9 mouse cellular contexts compared by ENCODE assay signal in genomic region chr6:30547274-30547645, GRCm38 (mm10). TPM values are rescaled to one million over a fixed set of nuclear protein-coding genes. Genes with fewer than 3 reads are reported as not detected.
DNase-seq lines count a peak whose midpoint lies in the region; ATAC-seq and TF ChIP-seq lines count a peak whose summit lies in the region.
"Had no signal": no experiment of that assay in that cellular context is flagged by ENCODE, and none has a peak within 500 bp of the region (broad histone marks: within the 10 kb centered on the region; RNA-seq: fewer than 3 reads in every experiment).

No protein-coding gene starts in this region.

- H3K9me3 ChIP-seq in ES-E14 (ENCODE audit: control insufficient read depth, insufficient read depth, low read depth, low read length) = no peaks in the 10 kb centered on the region
- H3K9me3 ChIP-seq in hindbrain, postnatal 0 days (ENCODE audit: low read length) = no peaks in the 10 kb centered on the region

- H3K27me3 ChIP-seq in hindbrain, postnatal 0 days (ENCODE audit: insufficient read depth, low read length) = no peaks in the 10 kb centered on the region

- no peak for DNase-seq in gastrocnemius, adult 2 months
- no peak for DNase-seq in gastrocnemius, adult 8-10 months (ENCODE audit: low spot score in 2 of 2)
- DNase-seq in ES-E14 (ENCODE audit: low read depth, low spot score) = no peak
- DNase-seq in embryo, embryonic 11 days = peak; percentile 89
- peak; percentile 83 for DNase-seq in hindbrain, postnatal 0 days (ENCODE audit: low spot score)
- DNase-seq in mesoderm, embryonic 11.5 days (ENCODE audit: low read depth, low spot score) = peak; percentile 82
- DNase-seq in frontal cortex, adult 2 months (ENCODE audit: extremely low spot score in 1 of 2, low spot score in 1 of 2) = no peak

- no peak overlapping the region for H3K9ac ChIP-seq in ES-E14 (ENCODE audit: insufficient read depth, low read depth, low read length, poor library complexity, severe bottlenecking)
- peak overlapping the region; percentile 59 for H3K9ac ChIP-seq in hindbrain, postnatal 0 days (replicated peaks; ENCODE audit: low read length)

- WGBS in hindbrain, postnatal 0 days = 0% methylated on average over 14 of the region's 17 CpGs

- in situ Hi-C loops in ES-E14 (cut with MboI; ENCODE audit: low sequenced_read_pairs in 2 of 2, unreplicated experiment in 2 of 2) = no loop called here

- peak overlapping the region; percentile 49 for H3K4me3 ChIP-seq in gastrocnemius, adult 2 months
- peak overlapping the region in 1 of 2 experiments; percentile 31; a peak in 1 of 4 replicates for H3K4me3 ChIP-seq in ES-E14 (ENCODE audit: insufficient read depth in 1 of 2, low read depth in 1 of 2, low read length in 2 of 2, poor library complexity in 1 of 2, severe bottlenecking in 1 of 2)
- peak overlapping the region; percentile 24 for H3K4me3 ChIP-seq in hindbrain, postnatal 0 days (ENCODE audit: low read length)

- H3K4me1 ChIP-seq in ES-E14 (ENCODE audit: control insufficient read depth in 2 of 2, insufficient read depth in 2 of 2, low read length in 2 of 2, poor library complexity in 1 of 2) = peaks cover 9 to 10% of the 10 kb centered on the region in 2 experiments; a peak in 3 of 4 replicates
- H3K4me1 ChIP-seq in hindbrain, postnatal 0 days (ENCODE audit: insufficient read depth, low read length) = peaks cover 12% of the 10 kb centered on the region; the same call in 1 of the 2 replicates

- no peak overlapping the region for H3K27ac ChIP-seq in gastrocnemius, adult 2 months
- H3K27ac ChIP-seq in ES-E14 (ENCODE audit: insufficient read depth, low read depth, low read length, poor library complexity, severe bottlenecking) = no peak overlapping the region
- peak overlapping the region; percentile 88 for H3K27ac ChIP-seq in hindbrain, postnatal 0 days

- TF ChIP-seq CTCF in gastrocnemius, adult 2 months (IDR thresholded peaks at IDR 0.05) = no peak
- TF ChIP-seq CTCF in hindbrain, postnatal 0 days (IDR thresholded peaks at IDR 0.05; ENCODE audit: low read depth) = no peak

- no peaks in the 10 kb centered on the region for H3K36me3 ChIP-seq in ES-E14 (ENCODE audit: control insufficient read depth, insufficient read depth, low read length, poor library complexity, severe bottlenecking)
- H3K36me3 ChIP-seq in hindbrain, postnatal 0 days (ENCODE audit: insufficient read depth, low read length) = no peaks in the 10 kb centered on the region

- peak; percentile 62 for ATAC-seq in hindbrain, postnatal 0 days
- no peak for ATAC-seq in erythroblast, adult 5-6 weeks (replicated peaks; ENCODE audit: low FRiP score, poor library complexity, severe bottlenecking)

- peak overlapping the region; percentile 62 for H3K4me2 ChIP-seq in hindbrain, postnatal 0 days (ENCODE audit: low read depth, low read length)

- intact Hi-C loops in gastrocnemius, adult 2 months (cut with DNase I) = no loop called here

TF ChIP-seq in ES-E14, 5 proteins besides CTCF, POLR2A, EP300 and RAD21:
- TF ChIP-seq MAFK (IDR thresholded peaks at IDR 0.05; ENCODE audit: insufficient read depth, low read depth, low read length) = no peak
- TF ChIP-seq ZC3H11A (IDR thresholded peaks at IDR 0.05; ENCODE audit: borderline replicate concordance, low read depth, low read length) = no peak
- 0 out of 2 replicates have a peak, but pooled peaks have one; percentile 16 for TF ChIP-seq ZNF384 (IDR thresholded peaks at IDR 0.05; ENCODE audit: low read depth, low read length)
TF ChIP-seq in ES-E14: peak in this region for 1.

RNA-seq across cellular contexts. Expression of gene Cpa2, which starts 5.9 kb away (rescaled TPM):
- not detected for total RNA-seq in gastrocnemius, adult 2 months (2021)
- total RNA-seq in gastrocnemius, adult 8-10 months (2022) = under 1 TPM in 1 of 4 experiments, not detected in 3; 0.21 TPM
- 1.6 and 1.7 TPM in 2 replicates for total RNA-seq in ES-E14 (2012; rRNA removed)
- total RNA-seq in hindbrain, postnatal 0 days (2014; rRNA removed) = 6.2 and 8.1 TPM in 2 replicates
- 14.9 and 15.7 TPM in 2 replicates for polyA plus RNA-seq in hindbrain, postnatal 0 days (2015; fragmentation: Nextera tagmentation; extraction: Ambion mirVana)
- polyA plus RNA-seq in frontal cortex, adult 2 months (2012; rRNA removed) = 2.7 and 4.3 TPM in 2 replicates
- total RNA-seq in erythroblast, adult 5-6 weeks (2015; ENCODE audit: low replicate concordance) = not detected in 2 replicates
- total RNA-seq in erythroblast, adult 5-6 weeks (2017; ENCODE audit: low replicate concordance) = not detected in 2 replicates

RNA-seq across cellular contexts. Expression of gene Cpa4, which starts 20.9 kb away (rescaled TPM):
- not detected for total RNA-seq in gastrocnemius, adult 2 months (2021)
- not detected for total RNA-seq in gastrocnemius, adult 8-10 months (2022)
- not detected in 2 replicates for total RNA-seq in ES-E14 (2012; rRNA removed)
- total RNA-seq in hindbrain, postnatal 0 days (2014; rRNA removed) = 0.11 and 0.16 TPM in 2 replicates
- 0.45 and 0.53 TPM in 2 replicates for polyA plus RNA-seq in hindbrain, postnatal 0 days (2015; fragmentation: Nextera tagmentation; extraction: Ambion mirVana)
- polyA plus RNA-seq in frontal cortex, adult 2 months (2012; rRNA removed) = 0.19 and 0.24 TPM in 2 replicates
- total RNA-seq in erythroblast, adult 5-6 weeks (2015; ENCODE audit: low replicate concordance) = not detected in 2 replicates
- total RNA-seq in erythroblast, adult 5-6 weeks (2017; ENCODE audit: low replicate concordance) = not detected in 2 replicates
- total RNA-seq: layer of hippocampus, postnatal 10 days had no signal

RNA-seq across cellular contexts. Expression of gene Ssmem1, which starts 37.6 kb away (rescaled TPM):
- under 1 TPM; 0.18 to 0.20 TPM for total RNA-seq in gastrocnemius, adult 2 months (2021)
- under 1 TPM in 1 of 4 experiments, not detected in 3; 0.36 TPM for total RNA-seq in gastrocnemius, adult 8-10 months (2022)
- 0.37 and 0.58 TPM in 2 replicates for total RNA-seq in ES-E14 (2012; rRNA removed)
- 0.26 TPM in 1 of 2 replicates, not detected in the other for total RNA-seq in hindbrain, postnatal 0 days (2014; rRNA removed)
- 0.18 and 0.39 TPM in 2 replicates for polyA plus RNA-seq in hindbrain, postnatal 0 days (2015; fragmentation: Nextera tagmentation; extraction: Ambion mirVana)
- polyA plus RNA-seq in frontal cortex, adult 2 months (2012; rRNA removed) = 0.08 TPM in 1 of 2 replicates, not detected in the other
- not detected in 2 replicates for total RNA-seq in erythroblast, adult 5-6 weeks (2015; ENCODE audit: low replicate concordance)
- total RNA-seq in erythroblast, adult 5-6 weeks (2017; ENCODE audit: low replicate concordance) = 1.3 TPM in 1 of 2 replicates, not detected in the other

RNA-seq across cellular contexts. Expression of gene Tmem209, which starts 37.7 kb away (rescaled TPM):
- total RNA-seq in gastrocnemius, adult 2 months (2021) = 10 to 100 TPM in 1 of 2 experiments, 1 to 10 TPM in 1; 7.1 to 11.4 TPM
- total RNA-seq in gastrocnemius, adult 8-10 months (2022) = 10 to 100 TPM in 3 of 4 experiments, 1 to 10 TPM in 1; 9.2 to 12.5 (median 10.6) TPM
- 104 and 138 TPM in 2 replicates for total RNA-seq in ES-E14 (2012; rRNA removed)
- total RNA-seq in hindbrain, postnatal 0 days (2014; rRNA removed) = 35.3 and 50.0 TPM in 2 replicates
- 23.2 and 25.0 TPM in 2 replicates for polyA plus RNA-seq in hindbrain, postnatal 0 days (2015; fragmentation: Nextera tagmentation; extraction: Ambion mirVana)
- 25.1 and 28.2 TPM in 2 replicates for polyA plus RNA-seq in frontal cortex, adult 2 months (2012; rRNA removed)
- 19.4 and 22.2 TPM in 2 replicates for total RNA-seq in erythroblast, adult 5-6 weeks (2015; ENCODE audit: low replicate concordance)
- 15.9 and 16.3 TPM in 2 replicates for total RNA-seq in erythroblast, adult 5-6 weeks (2017; ENCODE audit: low replicate concordance)

Comparison
In these comparisons a context has a peak if more than half of its experiments do, and no peak if none do; other contexts are left out.
1. DNase-seq: peak in embryo, embryonic 11 days (single experiment), hindbrain, postnatal 0 days (single experiment) and mesoderm, embryonic 11.5 days (single experiment); none in gastrocnemius, adult 2 months (single experiment), gastrocnemius, adult 8-10 months (0 of 2), ES-E14 (single experiment) and frontal cortex, adult 2 months (0 of 2).